Mouse (Mus musculus): ENCODE data around the gene Dennd1c. TPM values are rescaled to one million over a fixed set of nuclear protein-coding genes. Genes with fewer than 3 reads are reported as not detected.
A peak's percentile ranks its signal among the peaks of the same experiment; 100 is the strongest.

Dennd1c gene
- polyA plus RNA-seq, 1 experiment from 2014 or later, result 3.4 TPM

DNA sequence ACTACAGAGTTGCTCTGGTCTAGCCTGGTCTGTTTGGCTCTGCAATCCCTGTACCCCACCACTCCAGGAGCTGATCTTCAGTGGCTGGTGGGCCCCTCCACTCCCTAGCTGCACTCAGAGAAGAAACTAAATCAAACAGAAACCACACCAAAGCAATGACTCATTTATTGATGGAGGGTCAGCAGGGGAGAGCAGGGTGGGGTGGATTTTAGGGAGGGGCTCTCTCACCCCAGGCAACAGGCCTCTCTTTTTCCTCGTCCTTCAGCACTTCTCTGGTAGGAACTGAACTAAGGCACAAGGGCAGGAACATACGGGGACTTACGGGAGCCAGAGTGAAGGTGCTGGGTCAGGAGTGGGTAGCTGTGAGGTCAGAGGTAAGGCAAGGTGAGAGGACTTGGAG lies 1.6 kb upstream of the Dennd1c start:
- no peaks in the 10 kb centered on the region for H3K36me3 ChIP-seq (ENCODE audit: insufficient read depth)
- H3K9me3 ChIP-seq (ENCODE audit: low read depth, low read length), result no peaks in the 10 kb centered on the region
- ATAC-seq (ENCODE audit: insufficient read depth) (no peak), DNase-seq (no peak)
- H3K4me3 ChIP-seq (ENCODE audit: low read depth, low read length), result no peak overlapping the region
- 56% methylated on average over 3 of the region's 3 CpGs for WGBS
- H3K27me3 ChIP-seq (ENCODE audit: insufficient read depth, low read length), result no peaks in the 10 kb centered on the region
- no peak overlapping the region for H3K27ac ChIP-seq (ENCODE audit: low read depth)
- no peaks in the 10 kb centered on the region for H3K4me1 ChIP-seq (ENCODE audit: insufficient read depth)
- no peak for TF ChIP-seq CTCF (IDR thresholded peaks at IDR 0.05; ENCODE audit: low read depth)
- no peak overlapping the region for H3K4me2 ChIP-seq
- H3K9ac ChIP-seq, result no peak overlapping the region

GRCm38 (mm10) chr17:57076916-57077315 lies 1.4 kb downstream of the Dennd1c start:
- Histone ChIP-seq H3K4me3 (ENCODE audit: low read depth, low read length) (no peak overlapping the region), H3K27me3 (ENCODE audit: insufficient read depth, low read length) (no peaks in the 10 kb centered on the region), H3K9me3 (ENCODE audit: low read depth, low read length) (no peaks in the 10 kb centered on the region), H3K4me2 (no peak overlapping the region), H3K4me1 (ENCODE audit: insufficient read depth) (no peaks in the 10 kb centered on the region), H3K36me3 (ENCODE audit: insufficient read depth) (no peaks in the 10 kb centered on the region), H3K9ac (no peak overlapping the region), H3K27ac (ENCODE audit: low read depth) (no peak overlapping the region)
- WGBS, result 42% methylated on average over 3 of the region's 3 CpGs
- no peak for DNase-seq
- TF ChIP-seq CTCF (IDR thresholded peaks at IDR 0.05; ENCODE audit: low read depth), result no peak
- ATAC-seq (ENCODE audit: insufficient read depth), result no peak

GRCm38 (mm10) chr17:57070699-57071098 lies 7.6 kb downstream of the Dennd1c start:
- DNase-seq (peak; percentile 84), ATAC-seq (ENCODE audit: insufficient read depth) (peak; percentile 62)
- Histone ChIP-seq H3K36me3 (ENCODE audit: insufficient read depth) (no peaks in the 10 kb centered on the region), H3K27me3 (ENCODE audit: insufficient read depth, low read length) (no peaks in the 10 kb centered on the region), H3K4me3 (ENCODE audit: low read depth, low read length) (peak overlapping the region; percentile 21; the same call in 1 of the 2 replicates), H3K9me3 (ENCODE audit: low read depth, low read length) (no peaks in the 10 kb centered on the region), H3K9ac (no peak overlapping the region), H3K4me2 (peak overlapping the region; percentile 51; the same call in 1 of the 2 replicates), H3K27ac (ENCODE audit: low read depth) (no peak overlapping the region), H3K4me1 (ENCODE audit: insufficient read depth) (no peaks in the 10 kb centered on the region)
- no peak for TF ChIP-seq CTCF (IDR thresholded peaks at IDR 0.05; ENCODE audit: low read depth)
- WGBS, result 5% methylated on average over 11 of the region's 11 CpGs

DNA sequence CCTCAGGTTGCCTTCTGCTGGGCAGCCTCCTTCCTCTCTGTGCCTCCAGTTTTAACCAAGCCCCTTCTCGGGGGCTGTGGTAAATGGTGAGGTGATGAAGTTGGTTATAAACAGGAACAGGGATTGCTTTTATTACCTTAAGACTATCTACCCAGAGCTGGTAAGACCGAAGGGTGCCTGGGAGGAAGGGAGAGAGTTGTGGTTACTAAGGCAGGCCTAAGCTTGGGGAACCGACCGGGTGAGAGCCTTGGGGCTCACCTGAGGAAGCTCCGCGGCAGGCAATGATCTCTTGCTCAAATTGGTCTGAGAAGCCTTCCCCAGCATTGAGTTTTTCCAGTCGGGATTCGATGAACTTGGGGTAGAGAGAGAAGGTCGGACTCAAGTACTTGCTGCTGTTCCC lies 8.0 kb downstream of the Dennd1c start:
- no peak for TF ChIP-seq CTCF (IDR thresholded peaks at IDR 0.05; ENCODE audit: low read depth)
- Histone ChIP-seq H3K27me3 (ENCODE audit: insufficient read depth, low read length) (no peaks in the 10 kb centered on the region), H3K4me2 (peak overlapping the region; percentile 51), H3K9ac (0 out of 2 replicates have a peak overlapping the region, but pooled peaks have one; percentile 26), H3K36me3 (ENCODE audit: insufficient read depth) (0 out of 2 replicates have a peak, but pooled peaks cover 2% of the 10 kb centered on the region), H3K9me3 (ENCODE audit: low read depth, low read length) (no peaks in the 10 kb centered on the region), H3K4me1 (ENCODE audit: insufficient read depth) (no peaks in the 10 kb centered on the region), H3K4me3 (ENCODE audit: low read depth, low read length) (peak overlapping the region; percentile 21; the same call in 1 of the 2 replicates), H3K27ac (ENCODE audit: low read depth) (peak overlapping the region; percentile 37; the same call in 1 of the 2 replicates)
- DNase-seq, result no peak
- WGBS, result 13% methylated on average over 9 of the region's 9 CpGs
- peak; percentile 44; the same call in 1 of the 2 replicates for ATAC-seq (ENCODE audit: insufficient read depth)

DNA sequence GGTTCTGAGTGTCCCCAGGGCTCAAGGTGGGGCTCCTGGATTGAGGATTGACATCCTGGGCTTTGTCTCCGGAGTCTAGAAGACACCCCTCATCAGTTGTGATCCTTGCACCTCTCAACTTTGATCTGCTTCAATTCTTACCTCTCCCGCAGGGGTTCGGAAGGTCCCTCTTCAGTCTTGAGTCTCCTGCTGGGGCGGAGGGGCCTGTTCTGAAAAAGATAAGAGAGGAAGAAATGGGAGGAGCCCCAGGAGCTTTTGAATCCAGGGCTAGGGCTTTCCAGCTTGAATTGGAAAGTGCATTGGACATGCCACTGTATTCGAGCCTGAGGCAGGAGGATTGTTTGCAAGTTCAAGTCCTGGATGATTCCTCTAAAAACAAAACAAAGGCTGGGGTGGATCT lies 11.4 kb downstream of the Dennd1c start:
- ATAC-seq (ENCODE audit: insufficient read depth) (no peak), DNase-seq (no peak)
- TF ChIP-seq CTCF (IDR thresholded peaks at IDR 0.05; ENCODE audit: low read depth), result no peak
- 49% methylated on average over 5 of the region's 5 CpGs for WGBS
- no peak overlapping the region for H3K4me2 ChIP-seq
- 0 out of 2 replicates have a peak, but pooled peaks cover 4% of the 10 kb centered on the region for H3K36me3 ChIP-seq (ENCODE audit: insufficient read depth)
- no peak overlapping the region for H3K9ac ChIP-seq
- H3K27ac ChIP-seq (ENCODE audit: low read depth), result no peak overlapping the region
- peaks cover 14% of the 10 kb centered on the region for H3K27me3 ChIP-seq (ENCODE audit: insufficient read depth, low read length)
- no peaks in the 10 kb centered on the region for H3K9me3 ChIP-seq (ENCODE audit: low read depth, low read length)
- no peak overlapping the region for H3K4me3 ChIP-seq (ENCODE audit: low read depth, low read length)
- H3K4me1 ChIP-seq (ENCODE audit: insufficient read depth), result no peaks in the 10 kb centered on the region

DNA sequence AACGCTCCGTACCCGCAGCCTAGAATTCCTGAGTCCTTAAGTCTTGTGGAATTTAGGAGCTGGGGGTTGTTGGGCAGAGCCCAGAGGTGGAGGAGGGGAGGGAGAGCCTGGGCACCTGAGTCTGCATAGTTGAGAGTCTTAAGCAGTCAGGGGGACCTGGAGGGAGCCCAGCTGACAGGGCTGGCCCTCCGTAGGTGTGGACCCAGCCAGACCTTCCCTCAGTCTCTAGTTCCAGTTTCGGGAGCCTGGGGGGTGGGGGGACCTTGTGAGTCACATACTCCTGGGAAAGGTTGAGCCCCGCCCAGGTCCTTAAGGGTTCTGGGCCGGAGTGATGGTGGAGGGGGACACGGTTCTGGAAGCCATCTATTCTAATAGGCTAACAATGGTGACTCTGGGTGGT lies 15.3 kb downstream of the Dennd1c start:
- peak overlapping the region; percentile 47 for H3K4me2 ChIP-seq
- 10% methylated on average over 8 of the region's 8 CpGs for WGBS
- H3K36me3 ChIP-seq (ENCODE audit: insufficient read depth), result 0 out of 2 replicates have a peak, but pooled peaks cover 4% of the 10 kb centered on the region
- no peak overlapping the region for H3K9ac ChIP-seq
- DNase-seq (peak; percentile 23), ATAC-seq (ENCODE audit: insufficient read depth) (no peak)
- no peaks in the 10 kb centered on the region for H3K9me3 ChIP-seq (ENCODE audit: low read depth, low read length)
- H3K4me1 ChIP-seq (ENCODE audit: insufficient read depth), result no peaks in the 10 kb centered on the region
- H3K27me3 ChIP-seq (ENCODE audit: insufficient read depth, low read length), result peaks cover 25% of the 10 kb centered on the region
- TF ChIP-seq CTCF (IDR thresholded peaks at IDR 0.05; ENCODE audit: low read depth), result no peak
- no peak overlapping the region; the same call in 1 of the 2 replicates for H3K27ac ChIP-seq (ENCODE audit: low read depth)
- peak overlapping the region; percentile 42 for H3K4me3 ChIP-seq (ENCODE audit: low read depth, low read length)

- peak overlapping the region; percentile 83 for H3K27ac ChIP-seq (ENCODE audit: low read depth)
- H3K9ac ChIP-seq, result peak overlapping the region; percentile 50
- DNase-seq (no peak), ATAC-seq (ENCODE audit: insufficient read depth) (no peak)
- H3K27me3 ChIP-seq (ENCODE audit: insufficient read depth, low read length), result peaks cover 25% of the 10 kb centered on the region
- H3K4me2 ChIP-seq, result peak overlapping the region; percentile 47
- TF ChIP-seq CTCF (IDR thresholded peaks at IDR 0.05; ENCODE audit: low read depth), result no peak
- peak overlapping the region; percentile 42 for H3K4me3 ChIP-seq (ENCODE audit: low read depth, low read length)
- 2% methylated on average over 22 of the region's 22 CpGs for WGBS
- H3K36me3 ChIP-seq (ENCODE audit: insufficient read depth), result 0 out of 2 replicates have a peak, but pooled peaks cover 4% of the 10 kb centered on the region
- H3K9me3 ChIP-seq (ENCODE audit: low read depth, low read length), result no peaks in the 10 kb centered on the region
- H3K4me1 ChIP-seq (ENCODE audit: insufficient read depth), result no peaks in the 10 kb centered on the region
Measured at GRCm38 (mm10) chr17:57062548-57062947, 15.8 kb downstream of the Dennd1c start.

Data from lung, embryonic 14.5 days (tissue).